Mouse (Mus musculus) B cell, adult 62 days (primary cell): Measurements from ENCODE around the gene Mypn. TPM values are rescaled to one million over a fixed set of nuclear protein-coding genes. Genes with fewer than 3 reads are reported as not detected.

Experiments used
- total RNA-seq: library from RNA; stranded (reverse); gene quantifications from 4 replicates; pipeline ENCODE4 v1.2.4, GENCODE M21; 2023

Mypn gene
- not detected in 4 replicates for total RNA-seq

DNA sequence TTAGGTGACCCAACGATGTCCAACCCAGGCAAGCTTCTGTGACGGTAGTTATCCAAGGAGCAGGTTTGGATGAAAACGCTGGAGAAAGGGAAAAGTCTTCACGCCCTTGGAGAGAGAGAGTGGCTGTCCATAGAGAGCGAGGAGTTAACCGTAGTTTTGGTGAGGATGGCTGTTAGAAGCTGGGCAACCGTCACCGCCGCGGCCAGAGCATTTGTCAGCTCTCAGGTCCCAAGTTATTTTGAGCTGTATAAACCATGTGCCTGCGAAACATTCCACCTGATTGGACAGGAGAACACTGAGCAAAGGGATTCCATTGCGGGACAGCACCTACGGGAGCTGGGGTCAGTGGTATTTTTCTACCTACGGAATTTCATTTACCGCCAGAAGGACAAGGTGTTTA is at the start of gene Mypn:
TSS of gene Mypn (minus strand) at position 225 of the 400 bp plus-strand sequence.

DNA sequence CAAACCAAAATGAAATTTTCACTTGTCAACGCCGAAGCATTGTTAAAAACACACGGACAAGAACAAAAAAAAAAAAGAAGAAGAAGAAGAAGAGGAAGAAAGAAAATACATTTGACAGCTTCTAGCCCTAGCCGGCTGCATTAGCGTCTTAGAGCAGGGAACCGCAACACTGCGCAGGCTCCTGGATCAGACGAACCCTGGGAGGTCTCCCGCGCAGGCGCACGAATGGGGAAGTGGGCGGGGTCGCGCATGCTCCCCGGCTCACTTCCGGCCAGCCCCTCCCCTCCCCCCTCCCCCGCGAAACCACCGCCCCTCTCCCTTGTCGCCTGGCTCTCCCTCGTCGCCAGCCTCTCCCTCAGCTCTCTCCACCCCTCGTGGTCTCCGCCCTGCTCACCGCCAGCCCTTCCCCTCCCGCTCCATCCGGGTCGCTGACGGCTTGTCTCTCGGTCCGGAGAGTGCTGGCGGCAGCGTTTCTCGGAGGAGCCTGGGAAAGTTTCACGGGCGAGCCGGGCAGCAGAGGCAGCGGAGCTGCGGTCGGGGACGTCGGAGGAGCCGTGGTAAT is 39.8 kb upstream of the Mypn start, which contains the start of gene Herc4:
TSS of gene Herc4 (plus strand) at position 318 of the 562 bp plus-strand sequence.

DNA sequence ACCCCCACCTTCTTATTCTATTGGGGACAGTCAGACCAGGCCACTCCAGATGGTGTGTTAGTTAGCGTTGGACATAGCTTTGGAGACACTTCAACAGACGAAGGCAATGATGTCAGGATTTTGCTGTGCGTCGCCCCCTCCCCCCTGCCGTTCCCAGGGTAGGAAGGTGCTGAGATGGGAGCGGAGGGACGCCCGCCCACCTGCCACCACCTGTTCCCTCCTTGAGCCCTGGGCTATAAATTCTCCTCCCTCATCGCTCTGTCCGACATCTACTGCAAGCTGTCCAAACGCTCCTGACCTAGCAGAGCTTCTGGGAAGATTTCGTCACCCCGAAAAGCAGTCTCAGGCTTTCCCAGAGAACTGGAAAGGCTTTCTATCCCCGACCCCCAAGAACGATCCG is 104.2 kb downstream of the Mypn start, which contains the start of gene Atoh7:
TSS of gene Atoh7 (plus strand) at position 131 of the 400 bp plus-strand sequence.

Other genes with a start within 250 kb of the Mypn start
- gene Rufy2, start 223.7 kb downstream of the Mypn start, total RNA-seq, result 28.5 to 39.8 TPM (median 32.0 TPM) in 4 replicates
- gene Hnrnph3, start 179.7 kb downstream of the Mypn start, total RNA-seq, result 90.9 to 102 TPM (median 100 TPM) in 4 replicates
- gene Pbld2, start 179.6 kb downstream of the Mypn start, total RNA-seq, result 0.67 to 2.1 TPM (median 1.5 TPM) in 4 replicates
- not detected in 4 replicates for gene Pbld1, start 143.8 kb downstream of the Mypn start, total RNA-seq
- gene Atoh7, start 104.3 kb downstream of the Mypn start, total RNA-seq, result not detected in 4 replicates
- 223 to 260 TPM (median 231 TPM) in 4 replicates for gene Herc4, start 39.9 kb upstream of the Mypn start, total RNA-seq
- 55.1 to 70.7 TPM (median 62.1 TPM) in 4 replicates for gene Sirt1, start 177.8 kb upstream of the Mypn start, total RNA-seq
- gene Dnajc12, start 178.5 kb upstream of the Mypn start, total RNA-seq, result 4.5 to 7.0 TPM (median 5.7 TPM) in 4 replicates
- gene Gm7075, start 217.8 kb upstream of the Mypn start, total RNA-seq, result not detected in 4 replicates
- not detected in 4 replicates for gene Ctnna3, start 226.1 kb upstream of the Mypn start, total RNA-seq